Mouse (Mus musculus) ES-E14 (cell line): ENCODE measurements around the gene Rnf214.

Experiments used
- MAFK ChIP-seq: IDR thresholded peaks from 2 replicates; pipeline ENCODE4 v1.6.1; 2014; ENCODE audit warnings: mild to moderate bottlenecking, low read depth, low read length, inconsistent platforms; ENCODE audit not compliant: insufficient read depth
- ZC3H11A ChIP-seq: IDR thresholded peaks from 2 replicates; pipeline ENCODE4 v1.6.1; 2012; ENCODE audit warnings: low read depth, mild to moderate bottlenecking, inconsistent platforms, low read length, borderline replicate concordance
- ZNF384 ChIP-seq: IDR thresholded peaks from 2 replicates; pipeline ENCODE4 v1.6.1; 2012; ENCODE audit warnings: low read depth, low read length, inconsistent platforms

- TF ChIP-seq ZNF384 (no peak), ZC3H11A (no peak), MAFK (no peak)
Observed at GRCm38 (mm10) chr9:45851776-45852175, 54.9 kb downstream of the Rnf214 start.
